Mouse (Mus musculus): ENCODE measurements around the gene Kifap3.
A peak's percentile ranks its signal among the peaks of the same experiment; 100 is the strongest.

The Kifap3 gene

DNA sequence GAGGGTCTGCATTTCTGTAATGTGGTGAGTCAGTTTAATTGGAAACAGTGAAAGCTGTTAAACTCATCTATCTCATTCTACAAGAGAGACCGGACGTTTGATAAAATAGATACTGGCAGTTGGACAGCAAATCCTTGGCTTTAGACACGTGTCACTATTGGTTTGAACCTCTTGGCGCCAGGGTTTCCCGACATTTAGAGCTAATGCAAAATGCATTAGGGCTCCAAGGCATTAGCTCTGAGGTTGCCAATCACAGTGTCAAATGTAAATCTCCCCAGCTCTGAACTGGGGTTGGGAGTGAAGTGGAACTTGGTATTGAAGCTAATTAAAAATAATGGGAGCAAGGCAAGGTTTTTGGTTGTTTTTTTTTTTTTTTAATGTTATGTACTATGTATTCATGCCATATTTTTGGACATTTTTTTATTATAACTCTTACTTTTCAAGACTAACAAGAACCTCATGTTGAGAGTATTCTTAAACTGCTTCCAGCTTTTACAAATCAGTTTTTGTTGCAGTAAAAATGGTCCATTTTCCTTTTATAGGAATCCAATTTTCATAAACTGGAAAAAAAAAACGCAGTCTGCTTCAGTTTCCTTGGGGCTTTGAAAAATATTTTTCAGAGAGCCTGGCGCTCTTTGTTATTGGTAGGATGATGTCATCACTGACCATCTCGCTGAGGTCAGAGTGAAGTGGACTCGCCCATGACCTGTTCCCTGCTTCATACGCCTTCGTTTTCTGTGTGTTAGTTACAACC is 114.6 kb downstream of the Kifap3 start:
- no peak for DNase-seq (ENCODE audit: inconsistent ontology term)

DNA sequence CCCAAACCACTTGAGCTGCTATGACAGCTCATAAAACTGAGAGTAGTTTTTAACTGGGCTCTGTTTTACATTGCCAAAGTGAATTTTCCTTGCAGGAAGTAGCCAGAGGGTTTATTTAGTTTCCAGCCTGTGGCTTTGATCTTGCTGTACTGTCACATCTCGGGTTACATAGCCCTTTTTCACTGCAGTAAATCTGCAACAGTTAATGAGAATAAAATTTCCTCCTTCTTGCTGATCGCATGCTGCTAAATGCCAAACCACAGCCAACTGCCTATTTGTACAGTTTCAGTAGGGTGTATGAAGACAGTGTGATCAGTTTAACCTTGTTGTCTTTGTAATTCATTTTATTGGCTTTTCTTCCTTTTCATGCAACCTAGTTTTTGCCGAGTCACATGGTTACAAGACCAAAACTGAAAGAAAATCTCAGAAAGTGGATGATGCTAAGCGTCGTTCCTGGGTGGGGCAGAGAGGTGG is 118.9 kb downstream of the Kifap3 start:
- peak; percentile 54 for DNase-seq (ENCODE audit: inconsistent ontology term)

DNA sequence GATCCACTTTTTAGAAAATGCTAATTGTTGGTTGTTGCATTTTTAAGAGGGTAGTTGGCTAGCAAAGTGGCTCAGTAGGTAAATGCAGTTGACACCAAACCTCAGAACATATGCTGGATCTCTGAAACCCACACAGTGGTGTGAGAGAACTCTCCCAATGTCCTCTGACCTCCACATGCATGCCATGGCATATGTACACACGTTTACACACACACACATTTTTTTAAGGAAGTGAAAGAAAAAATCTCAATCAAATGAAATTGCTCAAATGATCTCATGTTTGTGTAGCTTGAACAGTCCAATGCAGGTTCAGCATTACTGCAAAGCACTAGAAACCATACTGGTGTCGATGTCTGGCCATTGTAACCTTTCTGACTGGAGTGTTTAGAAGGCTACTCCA is 120.2 kb downstream of the Kifap3 start:
- no peak for DNase-seq (ENCODE audit: inconsistent ontology term)

GRCm38 (mm10) chr1:163900168-163900567 is 120.8 kb downstream of the Kifap3 start:
- DNase-seq (ENCODE audit: inconsistent ontology term) = no peak

DNA sequence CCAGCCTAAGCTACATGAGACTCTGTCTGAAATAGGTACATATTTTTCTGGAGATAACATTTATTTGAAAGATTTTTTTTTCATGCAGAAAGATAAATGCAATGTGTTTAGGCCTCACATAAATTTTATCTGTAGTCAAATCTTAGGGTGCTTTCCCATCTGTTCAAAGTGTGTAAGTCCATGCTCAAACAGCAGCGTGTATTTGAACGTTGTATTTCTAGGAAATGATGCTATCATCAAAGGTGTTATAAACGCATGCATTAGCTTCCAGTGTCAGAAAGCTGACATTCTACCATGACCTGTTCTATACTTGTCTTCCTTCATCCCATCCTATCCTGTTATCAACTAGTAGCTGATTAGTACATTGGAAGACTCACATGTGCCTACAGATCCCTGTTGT is 124.0 kb downstream of the Kifap3 start:
- no peak for DNase-seq (ENCODE audit: inconsistent ontology term)

- no peak for DNase-seq (ENCODE audit: inconsistent ontology term)
Measured at GRCm38 (mm10) chr1:163907007-163907811, 127.8 kb downstream of the Kifap3 start.

- no peak for DNase-seq (ENCODE audit: inconsistent ontology term)
Measured at GRCm38 (mm10) chr1:163908389-163908788, 129.0 kb downstream of the Kifap3 start.

DNA sequence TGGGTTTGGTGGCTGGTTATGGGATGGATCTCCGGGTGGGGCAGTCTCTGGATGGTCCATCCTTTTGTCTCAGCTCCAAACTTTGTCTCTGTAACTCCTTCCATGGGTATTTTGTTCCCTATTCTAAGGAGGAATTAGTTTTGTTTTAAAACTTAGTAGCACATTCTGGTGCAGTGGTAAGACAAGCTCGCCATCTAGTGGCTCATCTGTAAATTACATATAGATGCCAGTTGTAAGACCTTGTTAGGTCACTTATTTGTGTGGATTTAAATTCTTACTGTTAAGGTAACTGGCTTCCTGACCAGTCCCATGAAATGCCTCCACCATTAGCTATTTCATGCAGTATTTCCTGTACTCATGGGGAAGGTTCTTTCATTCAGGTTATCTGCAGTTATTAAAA is 131.0 kb downstream of the Kifap3 start:
- DNase-seq (ENCODE audit: inconsistent ontology term) = peak; percentile 51

DNA sequence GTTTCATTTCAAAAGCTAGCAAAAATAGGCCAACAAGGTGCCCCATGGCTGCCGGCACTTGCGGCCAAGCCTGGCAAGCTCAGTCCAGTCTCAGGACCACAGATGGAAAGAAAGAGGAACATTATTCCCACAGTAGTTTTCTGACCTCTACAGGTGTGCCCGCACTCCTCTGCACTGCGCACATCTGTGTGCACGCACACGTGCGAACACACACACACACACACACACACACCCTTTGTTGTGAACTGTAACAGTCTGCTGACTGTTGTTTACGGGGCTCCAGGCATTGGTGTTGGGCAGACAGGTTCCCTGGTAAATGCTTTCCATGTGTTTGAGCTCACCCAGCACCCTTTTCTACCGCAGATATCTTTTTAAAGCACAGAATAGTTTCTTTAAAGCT is 131.4 kb downstream of the Kifap3 start:
- no peak for DNase-seq (ENCODE audit: inconsistent ontology term)

DNA sequence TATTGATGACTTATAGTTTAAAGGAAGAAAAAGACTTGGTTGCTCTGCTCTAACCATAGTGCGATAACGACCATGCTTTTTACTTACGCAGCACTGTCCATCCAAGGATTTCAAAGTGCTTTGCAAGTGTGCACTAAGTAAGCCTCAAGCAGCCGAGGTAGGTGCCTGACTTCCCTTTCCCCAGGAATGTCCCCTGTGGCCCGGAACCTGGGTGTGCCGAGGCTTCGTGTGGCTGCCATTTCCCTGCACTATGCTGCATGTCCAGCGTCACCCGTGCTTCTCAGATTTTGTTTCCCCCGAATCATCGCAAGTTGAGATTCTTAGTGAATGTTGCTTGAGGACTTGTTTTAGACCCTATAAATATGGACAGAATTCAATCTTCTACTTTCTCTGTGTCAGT is 132.6 kb downstream of the Kifap3 start:
- DNase-seq (ENCODE audit: inconsistent ontology term) = no peak

- no peak for DNase-seq (ENCODE audit: inconsistent ontology term)
Measured at GRCm38 (mm10) chr1:163917349-163918160, 138.2 kb downstream of the Kifap3 start.

- no peak for DNase-seq (ENCODE audit: inconsistent ontology term)
Measured at GRCm38 (mm10) chr1:163924093-163924492, 144.7 kb downstream of the Kifap3 start.

GRCm38 (mm10) chr1:163928846-163929245 is 149.5 kb downstream of the Kifap3 start, which contains the start of gene Scyl3:
Gene Scyl3 (plus strand): TSS chr1:163929100.
- peak; percentile 31 for DNase-seq (ENCODE audit: inconsistent ontology term)

DNA sequence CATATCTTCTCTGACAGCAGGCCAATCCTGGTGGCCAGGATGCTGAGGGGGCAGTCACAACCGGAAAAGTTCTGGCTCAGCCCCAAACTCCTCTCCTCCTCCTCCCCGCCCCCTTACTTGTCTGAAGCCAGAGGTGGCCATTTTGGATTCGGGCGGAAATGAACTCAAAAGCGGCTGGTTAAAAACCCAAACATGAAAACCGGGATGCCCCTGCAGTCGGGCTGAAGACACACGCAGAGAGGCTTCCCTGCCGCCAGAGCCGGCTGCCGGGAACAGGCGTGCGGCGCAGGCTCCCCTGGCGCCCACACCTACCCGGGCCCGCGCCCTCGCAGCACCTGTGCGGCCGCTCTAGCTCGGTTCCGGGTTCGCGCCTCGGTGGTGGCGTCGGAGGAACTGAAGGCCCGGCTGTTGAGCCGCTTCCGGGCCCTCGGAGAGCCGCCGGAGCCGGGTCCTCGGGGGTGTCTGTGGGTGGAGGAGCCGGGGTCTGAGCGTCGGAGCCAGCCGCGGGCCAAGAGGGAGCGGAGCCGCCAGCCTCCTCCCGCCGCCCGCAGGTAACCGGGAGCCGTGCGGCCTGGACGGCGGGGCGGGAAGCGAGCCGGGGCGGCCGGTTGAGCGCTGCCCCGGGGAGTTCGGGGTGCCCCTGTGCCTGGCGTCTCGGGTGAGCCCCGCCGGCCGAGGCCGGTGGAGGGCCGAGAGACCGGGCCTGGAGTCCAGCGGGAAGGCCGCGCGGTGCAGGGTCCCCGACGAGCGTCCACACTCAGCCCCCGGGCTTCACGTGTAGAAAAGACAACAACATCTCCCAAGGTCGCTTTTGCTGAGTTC is 150.5 kb downstream of the Kifap3 start:
- peak; percentile 91 for DNase-seq (ENCODE audit: inconsistent ontology term)

GRCm38 (mm10) chr1:163930458-163930794 is 151.0 kb downstream of the Kifap3 start:
- DNase-seq (ENCODE audit: inconsistent ontology term) = no peak

DNA sequence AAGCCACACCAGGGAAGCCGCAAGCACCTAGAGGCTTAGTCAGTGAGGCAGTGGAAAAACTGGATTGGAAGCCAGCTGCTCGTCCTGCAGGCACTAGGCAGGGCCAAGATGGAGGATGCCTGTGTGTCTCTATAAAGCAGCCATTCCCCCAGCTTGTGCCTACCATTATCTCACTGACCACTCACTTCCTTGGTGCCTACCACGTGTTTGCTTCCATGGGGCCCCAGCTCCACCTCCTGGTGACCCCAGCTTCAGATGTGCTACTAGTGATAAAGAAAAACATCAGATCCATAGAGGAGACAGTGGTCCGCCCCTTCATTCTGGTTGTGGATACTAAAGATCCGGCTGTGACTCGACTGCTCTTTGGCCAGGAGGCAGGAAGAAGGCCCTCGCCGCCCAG is 152.4 kb downstream of the Kifap3 start:
- DNase-seq (ENCODE audit: inconsistent ontology term) = no peak

DNA sequence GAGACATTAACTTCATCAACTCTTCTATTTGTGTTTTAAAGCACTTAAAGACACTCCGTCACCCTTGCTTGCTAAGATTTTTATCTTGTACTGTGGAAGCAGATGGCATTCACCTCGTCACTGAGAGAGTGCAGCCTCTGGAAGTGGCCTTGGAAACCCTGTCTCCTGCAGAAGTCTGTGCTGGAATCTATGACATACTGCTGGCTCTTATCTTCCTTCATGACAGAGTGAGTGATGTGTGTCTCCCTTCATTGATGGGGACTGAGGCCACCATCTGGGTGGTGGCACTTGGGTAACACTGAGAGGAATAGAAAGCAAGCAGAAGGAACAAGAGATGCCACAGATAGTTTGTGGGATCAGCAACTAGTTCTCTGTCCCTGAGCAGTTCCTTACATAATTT is 155.2 kb downstream of the Kifap3 start:
- no peak for DNase-seq (ENCODE audit: inconsistent ontology term)

DNA sequence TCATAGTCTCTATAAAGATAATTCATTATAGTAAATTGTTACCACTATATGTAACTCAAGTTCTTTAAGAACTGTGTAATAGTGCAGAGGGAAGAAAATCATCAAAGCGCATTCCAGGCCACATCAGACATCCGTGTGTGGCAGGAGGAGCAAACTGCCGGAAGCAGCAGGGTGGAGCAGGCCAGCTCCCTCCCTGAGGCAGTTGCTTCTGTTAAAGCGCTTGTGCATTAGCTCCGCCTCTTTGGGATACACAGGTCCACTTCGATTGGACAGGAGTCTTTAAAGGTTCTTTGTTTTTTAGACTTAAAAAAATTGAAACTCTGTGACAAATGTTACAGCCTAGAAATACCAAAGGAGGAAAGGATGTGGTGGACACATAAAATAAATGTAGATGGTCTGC is 162.7 kb downstream of the Kifap3 start:
- no peak for DNase-seq (ENCODE audit: inconsistent ontology term)

DNA sequence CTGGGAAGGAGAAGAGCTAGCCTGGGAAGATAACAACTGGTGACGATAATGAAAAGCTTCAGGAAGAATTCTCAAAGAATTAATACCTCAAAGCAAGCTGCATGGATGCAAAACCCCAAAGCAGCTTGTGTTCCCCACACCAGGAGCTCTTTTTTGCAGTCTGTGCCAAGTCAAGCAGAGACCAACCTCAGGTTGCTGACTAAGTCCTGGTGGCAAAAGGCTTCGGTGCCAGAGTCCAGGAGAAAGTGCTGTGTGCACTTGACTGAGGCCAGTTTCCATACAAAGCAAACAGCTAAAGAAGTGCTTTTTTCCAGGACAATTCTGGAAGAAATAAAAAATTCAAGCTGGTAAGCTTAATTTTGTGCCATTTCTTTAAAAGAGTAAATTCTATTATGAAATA is 174.0 kb downstream of the Kifap3 start:
- no peak for DNase-seq (ENCODE audit: inconsistent ontology term)

DNA sequence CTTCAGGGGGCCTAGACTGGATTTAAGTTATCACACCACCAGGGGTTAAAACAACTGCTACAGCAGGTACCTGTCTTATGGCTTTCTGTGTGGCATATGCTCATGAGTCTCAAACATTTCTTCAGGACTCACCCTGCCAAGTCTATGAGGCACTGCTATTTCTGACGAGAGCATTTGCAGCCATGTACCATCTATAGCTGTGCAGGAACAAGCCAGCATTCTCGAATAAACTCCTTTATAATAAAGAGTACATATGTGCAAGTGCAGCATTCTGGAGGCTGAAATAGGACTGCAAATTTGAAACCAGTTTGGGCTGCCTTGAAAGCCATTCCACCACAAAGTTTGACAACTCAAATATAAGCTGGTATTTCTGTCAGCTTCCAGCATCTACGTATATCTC is 178.7 kb downstream of the Kifap3 start:
- no peak for DNase-seq (ENCODE audit: inconsistent ontology term)

GRCm38 (mm10) chr1:163964008-163964689 is 184.8 kb downstream of the Kifap3 start:
- no peak for DNase-seq (ENCODE audit: inconsistent ontology term)

All from Muller cell, postnatal 12 days (primary cell).